Mouse (Mus musculus) ES-E14 (cell line): ENCODE data around the gene Mib2.

ENCODE experiments used
- CHD2 ChIP-seq: IDR thresholded peaks from 2 replicates; pipeline ENCODE4 v1.6.1; 2014; ENCODE audit warnings: mild to moderate bottlenecking, low read depth, low read length, inconsistent platforms
- HCFC1 ChIP-seq: IDR thresholded peaks from 2 replicates; pipeline ENCODE4 v1.6.1; 2012; ENCODE audit warnings: low read length, inconsistent platforms, borderline replicate concordance; ENCODE audit not compliant: insufficient read depth
- MAFK ChIP-seq: IDR thresholded peaks from 2 replicates; pipeline ENCODE4 v1.6.1; 2014; ENCODE audit warnings: mild to moderate bottlenecking, low read depth, low read length, inconsistent platforms; ENCODE audit not compliant: insufficient read depth
- ZC3H11A ChIP-seq: IDR thresholded peaks from 2 replicates; pipeline ENCODE4 v1.6.1; 2012; ENCODE audit warnings: low read depth, mild to moderate bottlenecking, inconsistent platforms, low read length, borderline replicate concordance
- ZNF384 ChIP-seq: IDR thresholded peaks from 2 replicates; pipeline ENCODE4 v1.6.1; 2012; ENCODE audit warnings: low read depth, low read length, inconsistent platforms

DNA sequence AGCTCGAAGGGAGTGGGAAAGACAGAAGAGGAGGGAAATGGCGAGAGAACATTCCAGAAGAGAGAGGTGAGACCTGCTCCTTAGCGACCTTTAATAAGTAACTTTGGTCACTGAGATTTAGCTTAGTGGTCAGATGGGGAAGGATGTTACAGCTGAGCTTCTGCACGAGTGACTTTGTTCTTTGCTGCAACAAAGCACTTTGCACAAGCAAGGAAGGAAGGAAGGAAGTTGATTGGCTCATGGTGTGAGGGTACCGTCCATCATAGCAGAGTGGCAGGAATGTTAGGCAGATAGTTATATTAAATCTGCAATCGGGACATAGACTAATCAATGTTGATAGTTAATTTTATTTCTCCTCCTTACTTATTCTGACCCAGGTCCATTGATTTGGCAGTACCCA lies 38.7 kb downstream of the Mib2 start:
- TF ChIP-seq ZNF384 (no peak), MAFK (no peak), HCFC1 (no peak), ZC3H11A (no peak), CHD2 (no peak)
